Mouse (Mus musculus) heart, postnatal 0 days (tissue): ENCODE results near the gene Fut4.

Experiments used
- CTCF ChIP-seq: IDR thresholded peaks from 2 replicates; pipeline ENCODE4 v1.5.1; 2016; ENCODE audit warnings: antibody characterized with exemption, control low read depth, low read depth
- EP300 ChIP-seq: IDR thresholded peaks from 2 replicates; pipeline ENCODE4 v1.6.1; 2016; ENCODE audit warnings: antibody characterized with exemption, low read depth

- TF ChIP-seq CTCF (no peak), EP300 (no peak)
These were observed 2.3 kb upstream of the Fut4 start for GRCm38 (mm10) chr9:14754469-14754868.
